Mouse (Mus musculus): ENCODE results near the gene Cyth1. TPM values are rescaled to one million over a fixed set of nuclear protein-coding genes. Genes with fewer than 3 reads are reported as not detected.

Gene Cyth1
- polyA plus RNA-seq, 1 experiment = 16.1 TPM

DNA sequence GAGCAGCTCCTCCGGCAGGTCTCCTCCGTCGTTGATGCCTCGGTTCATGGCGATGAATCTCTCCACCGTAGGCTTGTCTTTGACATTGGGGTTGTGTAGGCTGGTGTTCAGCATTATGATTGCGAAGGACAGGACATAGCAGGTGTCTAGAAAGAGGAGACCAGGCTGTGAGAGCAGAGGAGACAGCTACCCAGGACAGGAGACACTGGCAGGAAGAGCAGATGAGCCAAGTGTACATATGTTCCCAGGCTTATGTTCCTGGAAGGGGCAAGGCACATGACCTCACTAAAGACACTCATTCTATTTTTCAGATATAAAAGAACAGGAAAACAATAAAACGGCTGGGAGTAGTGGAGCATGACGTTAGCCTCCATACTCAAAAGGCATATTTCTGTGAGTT, 65.6 kb downstream of the Cyth1 start:
- Histone ChIP-seq H3K79me2 (ENCODE audit: control insufficient read depth, insufficient read depth) (no peaks in the 10 kb centered on the region), H3K4me3 (no peak overlapping the region), H3K27me3 (ENCODE audit: control insufficient read depth, insufficient read depth, insufficient read length) (no peaks in the 10 kb centered on the region), H3K4me2 (ENCODE audit: low read depth) (no peak overlapping the region), H3ac (ENCODE audit: control insufficient read depth, insufficient read length) (no peak overlapping the region), H3K36me3 (ENCODE audit: control insufficient read depth, insufficient read depth) (peaks cover 25% of the 10 kb centered on the region)
- TF ChIP-seq MYOD1 (IDR thresholded peaks at IDR 0.05; ENCODE audit: control insufficient read depth in 1 of 3, insufficient read length in 2 of 3, low read depth in 2 of 3) (no peak), USF1 (IDR thresholded peaks at IDR 0.05; ENCODE audit: low read depth) (no peak), TCF3 (IDR thresholded peaks at IDR 0.05; ENCODE audit: insufficient read length, low read depth) (no peak), SRF (IDR thresholded peaks at IDR 0.05; ENCODE audit: control insufficient read depth, insufficient read length, low read depth) (no peak), CEBPB (IDR thresholded peaks at IDR 0.05; ENCODE audit: insufficient read depth, poor library complexity, severe bottlenecking) (no peak), POLR2AphosphoS2 (IDR thresholded peaks at IDR 0.05; ENCODE audit: insufficient read length, low read depth) (no peak), MAX (IDR thresholded peaks at IDR 0.05; ENCODE audit: low read depth) (no peak), E2F4 (IDR thresholded peaks at IDR 0.05; ENCODE audit: insufficient read depth) (no peak)

DNA sequence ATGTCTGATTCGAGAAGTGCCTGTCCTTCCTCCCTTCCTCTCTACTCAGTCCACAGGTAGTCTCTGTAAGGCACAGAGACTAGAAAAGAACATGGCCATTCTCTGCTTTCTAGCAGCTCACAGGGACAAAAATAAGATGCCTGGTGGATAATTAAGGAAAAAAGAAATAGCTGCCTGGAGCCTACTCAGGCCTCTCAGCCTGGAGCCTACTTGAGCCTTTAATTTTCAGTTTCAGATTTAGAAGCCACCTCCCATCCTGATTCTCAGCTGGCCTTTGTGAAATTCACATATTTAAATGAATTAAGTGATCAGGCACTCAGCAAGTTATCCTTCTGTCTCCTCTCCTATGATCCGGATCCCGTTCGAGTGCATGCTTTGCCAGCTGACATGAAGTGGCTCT, 66.0 kb downstream of the Cyth1 start:
- peaks cover 25% of the 10 kb centered on the region for H3K36me3 ChIP-seq (ENCODE audit: control insufficient read depth, insufficient read depth)
- no peak overlapping the region for H3K4me2 ChIP-seq (ENCODE audit: low read depth)
- H3K27me3 ChIP-seq (ENCODE audit: control insufficient read depth, insufficient read depth, insufficient read length) = no peaks in the 10 kb centered on the region
- H3K4me3 ChIP-seq = no peak overlapping the region
- H3ac ChIP-seq (ENCODE audit: control insufficient read depth, insufficient read length) = no peak overlapping the region
- no peaks in the 10 kb centered on the region for H3K79me2 ChIP-seq (ENCODE audit: control insufficient read depth, insufficient read depth)
- TF ChIP-seq POLR2A (IDR thresholded peaks at IDR 0.05; ENCODE audit: insufficient read length, low read depth) (no peak), USF1 (IDR thresholded peaks at IDR 0.05; ENCODE audit: low read depth) (no peak), MAX (IDR thresholded peaks at IDR 0.05; ENCODE audit: low read depth) (no peak), E2F4 (IDR thresholded peaks at IDR 0.05; ENCODE audit: insufficient read depth) (no peak), CEBPB (IDR thresholded peaks at IDR 0.05; ENCODE audit: insufficient read depth, poor library complexity, severe bottlenecking) (no peak), POLR2AphosphoS2 (IDR thresholded peaks at IDR 0.05; ENCODE audit: insufficient read length, low read depth) (no peak), MYOD1 (IDR thresholded peaks at IDR 0.05; ENCODE audit: control insufficient read depth in 1 of 3, insufficient read length in 2 of 3, low read depth in 2 of 3) (no peak), SRF (IDR thresholded peaks at IDR 0.05; ENCODE audit: control insufficient read depth, insufficient read length, low read depth) (no peak), MYOG (IDR thresholded peaks at IDR 0.05; ENCODE audit: control insufficient read depth in 1 of 3, insufficient read depth in 1 of 3, insufficient read length in 2 of 3, low read depth in 2 of 3) (no peak), TCF3 (IDR thresholded peaks at IDR 0.05; ENCODE audit: insufficient read length, low read depth) (no peak), REST (IDR thresholded peaks at IDR 0.05; ENCODE audit: insufficient read depth, insufficient read length) (no peak), TCF12 (IDR thresholded peaks at IDR 0.05; ENCODE audit: insufficient read depth, poor library complexity, severe bottlenecking) (no peak)

DNA sequence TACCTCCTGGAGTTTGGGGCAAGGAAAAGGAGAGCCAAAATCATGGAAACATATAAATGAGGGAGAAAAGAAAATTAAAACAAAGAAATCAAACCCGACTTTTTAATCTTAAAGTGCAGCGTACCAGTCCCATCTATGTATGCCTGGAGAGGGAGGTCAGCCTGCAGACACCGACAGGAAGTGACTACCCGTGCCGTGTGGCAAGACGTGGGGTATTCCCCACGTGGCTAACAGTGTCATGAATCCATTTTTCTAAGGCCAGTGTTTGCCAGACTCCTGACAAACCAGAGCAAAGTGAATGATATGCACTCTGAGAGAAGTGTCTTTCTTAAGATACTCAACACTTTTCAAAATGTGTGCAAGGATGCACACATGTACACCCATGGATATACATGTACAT, 68.2 kb downstream of the Cyth1 start:
- no peak for TF ChIP-seq TCF3 (IDR thresholded peaks at IDR 0.05; ENCODE audit: insufficient read length, low read depth)
- TF ChIP-seq MAX (IDR thresholded peaks at IDR 0.05; ENCODE audit: low read depth) = no peak
- TF ChIP-seq SRF (IDR thresholded peaks at IDR 0.05; ENCODE audit: control insufficient read depth, insufficient read length, low read depth) = no peak
- no peak for TF ChIP-seq E2F4 (IDR thresholded peaks at IDR 0.05; ENCODE audit: insufficient read depth)
- TF ChIP-seq REST (IDR thresholded peaks at IDR 0.05; ENCODE audit: insufficient read depth, insufficient read length) = no peak
- no peak for TF ChIP-seq POLR2AphosphoS2 (IDR thresholded peaks at IDR 0.05; ENCODE audit: insufficient read length, low read depth)
- no peak for TF ChIP-seq MYOD1 (IDR thresholded peaks at IDR 0.05; ENCODE audit: control insufficient read depth in 1 of 3, insufficient read length in 2 of 3, low read depth in 2 of 3)
- no peak for TF ChIP-seq USF1 (IDR thresholded peaks at IDR 0.05; ENCODE audit: low read depth)
- TF ChIP-seq POLR2A (IDR thresholded peaks at IDR 0.05; ENCODE audit: insufficient read length, low read depth) = no peak
- TF ChIP-seq CEBPB (IDR thresholded peaks at IDR 0.05; ENCODE audit: insufficient read depth, poor library complexity, severe bottlenecking) = no peak
- no peak for TF ChIP-seq MYOG (IDR thresholded peaks at IDR 0.05; ENCODE audit: control insufficient read depth in 1 of 3, insufficient read depth in 1 of 3, insufficient read length in 2 of 3, low read depth in 2 of 3)
- no peak for TF ChIP-seq TCF12 (IDR thresholded peaks at IDR 0.05; ENCODE audit: insufficient read depth, poor library complexity, severe bottlenecking)
- Histone ChIP-seq H3K4me2 (ENCODE audit: low read depth) (no peak overlapping the region), H3ac (ENCODE audit: control insufficient read depth, insufficient read length) (no peak overlapping the region), H3K27me3 (ENCODE audit: control insufficient read depth, insufficient read depth, insufficient read length) (no peaks in the 10 kb centered on the region), H3K36me3 (ENCODE audit: control insufficient read depth, insufficient read depth) (peaks cover 32% of the 10 kb centered on the region), H3K4me3 (no peak overlapping the region), H3K79me2 (ENCODE audit: control insufficient read depth, insufficient read depth) (no peaks in the 10 kb centered on the region)

DNA sequence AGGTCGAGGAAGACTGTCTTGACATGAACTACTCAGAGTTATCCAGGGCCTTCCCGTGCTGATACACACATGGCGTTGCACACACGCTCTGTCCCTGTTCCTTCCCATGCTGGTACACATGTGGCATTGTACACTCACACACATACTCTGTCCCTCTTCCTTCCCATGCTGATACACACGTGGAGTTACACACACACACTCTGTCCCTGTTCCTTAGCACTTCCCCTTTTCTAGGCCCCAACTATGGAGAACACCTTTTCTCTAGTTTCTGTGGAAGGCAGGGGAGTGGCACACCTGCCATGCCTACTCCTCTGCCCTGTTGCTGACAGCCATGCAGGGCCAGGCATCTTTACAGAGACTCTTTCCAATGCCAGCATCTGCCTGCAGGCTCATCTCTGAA, 70.2 kb downstream of the Cyth1 start:
- Histone ChIP-seq H3ac (ENCODE audit: control insufficient read depth, insufficient read length) (no peak overlapping the region), H3K4me3 (no peak overlapping the region), H3K27me3 (ENCODE audit: control insufficient read depth, insufficient read depth, insufficient read length) (no peaks in the 10 kb centered on the region), H3K4me2 (ENCODE audit: low read depth) (no peak overlapping the region), H3K36me3 (ENCODE audit: control insufficient read depth, insufficient read depth) (peaks cover 34% of the 10 kb centered on the region), H3K79me2 (ENCODE audit: control insufficient read depth, insufficient read depth) (no peaks in the 10 kb centered on the region)
- no peak for TF ChIP-seq TCF12 (IDR thresholded peaks at IDR 0.05; ENCODE audit: insufficient read depth, poor library complexity, severe bottlenecking)
- no peak for TF ChIP-seq USF1 (IDR thresholded peaks at IDR 0.05; ENCODE audit: low read depth)
- no peak for TF ChIP-seq SRF (IDR thresholded peaks at IDR 0.05; ENCODE audit: control insufficient read depth, insufficient read length, low read depth)
- no peak for TF ChIP-seq CEBPB (IDR thresholded peaks at IDR 0.05; ENCODE audit: insufficient read depth, poor library complexity, severe bottlenecking)
- TF ChIP-seq POLR2A (IDR thresholded peaks at IDR 0.05; ENCODE audit: insufficient read length, low read depth) = no peak
- no peak for TF ChIP-seq MAX (IDR thresholded peaks at IDR 0.05; ENCODE audit: low read depth)
- TF ChIP-seq POLR2AphosphoS2 (IDR thresholded peaks at IDR 0.05; ENCODE audit: insufficient read length, low read depth) = no peak
- no peak for TF ChIP-seq MYOD1 (IDR thresholded peaks at IDR 0.05; ENCODE audit: control insufficient read depth in 1 of 3, insufficient read length in 2 of 3, low read depth in 2 of 3)
- no peak for TF ChIP-seq MYOG (IDR thresholded peaks at IDR 0.05; ENCODE audit: control insufficient read depth in 1 of 3, insufficient read depth in 1 of 3, insufficient read length in 2 of 3, low read depth in 2 of 3)

DNA sequence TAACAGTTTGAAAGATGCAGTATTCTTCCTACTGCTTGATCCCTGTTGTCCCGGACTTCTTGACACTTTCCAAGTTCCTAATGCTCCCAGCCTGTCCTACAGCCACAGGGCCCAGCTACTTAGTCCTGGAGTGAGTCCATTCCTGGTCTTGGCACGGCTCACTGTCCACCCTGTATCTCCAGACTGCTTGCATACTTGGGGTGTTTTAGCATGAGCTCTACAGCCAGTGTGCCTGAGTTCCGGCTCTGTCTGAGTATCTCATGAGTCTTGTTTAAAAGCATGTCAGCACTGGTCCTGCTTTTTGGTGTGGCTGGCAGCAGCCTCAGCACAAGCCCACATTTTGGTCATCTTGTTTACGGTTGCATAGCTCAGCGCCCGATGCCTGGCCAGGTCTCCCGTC, 73.6 kb downstream of the Cyth1 start:
- TF ChIP-seq POLR2AphosphoS2 (IDR thresholded peaks at IDR 0.05; ENCODE audit: insufficient read length, low read depth) (no peak), MYOD1 (IDR thresholded peaks at IDR 0.05; ENCODE audit: control insufficient read depth in 1 of 3, insufficient read length in 2 of 3, low read depth in 2 of 3) (no peak), POLR2A (IDR thresholded peaks at IDR 0.05; ENCODE audit: insufficient read length, low read depth) (no peak), TCF12 (IDR thresholded peaks at IDR 0.05; ENCODE audit: insufficient read depth, poor library complexity, severe bottlenecking) (no peak), USF1 (IDR thresholded peaks at IDR 0.05; ENCODE audit: low read depth) (no peak), SRF (IDR thresholded peaks at IDR 0.05; ENCODE audit: control insufficient read depth, insufficient read length, low read depth) (no peak), MYOG (IDR thresholded peaks at IDR 0.05; ENCODE audit: control insufficient read depth in 1 of 3, insufficient read depth in 1 of 3, insufficient read length in 2 of 3, low read depth in 2 of 3) (no peak), TCF3 (IDR thresholded peaks at IDR 0.05; ENCODE audit: insufficient read length, low read depth) (no peak), CEBPB (IDR thresholded peaks at IDR 0.05; ENCODE audit: insufficient read depth, poor library complexity, severe bottlenecking) (no peak), E2F4 (IDR thresholded peaks at IDR 0.05; ENCODE audit: insufficient read depth) (no peak), MAX (IDR thresholded peaks at IDR 0.05; ENCODE audit: low read depth) (no peak), REST (IDR thresholded peaks at IDR 0.05; ENCODE audit: insufficient read depth, insufficient read length) (no peak)
- Histone ChIP-seq H3K4me3 (no peak overlapping the region), H3K27me3 (ENCODE audit: control insufficient read depth, insufficient read depth, insufficient read length) (no peaks in the 10 kb centered on the region), H3ac (ENCODE audit: control insufficient read depth, insufficient read length) (no peak overlapping the region), H3K36me3 (ENCODE audit: control insufficient read depth, insufficient read depth) (peaks cover 18% of the 10 kb centered on the region), H3K4me2 (ENCODE audit: low read depth) (no peak overlapping the region), H3K79me2 (ENCODE audit: control insufficient read depth, insufficient read depth) (no peaks in the 10 kb centered on the region)

Measured in myocyte (in vitro differentiated cells).